8 mouse cellular contexts compared by ENCODE assay signal in genomic region chr4:154927899-154928337, GRCm38 (mm10). TPM values are rescaled to one million over a fixed set of nuclear protein-coding genes. Genes with fewer than 3 reads are reported as not detected.
DNase-seq lines count a peak whose midpoint lies in the region; ATAC-seq and TF ChIP-seq lines count a peak whose summit lies in the region.

No protein-coding gene starts in this region.

- WGBS in midbrain, embryonic 10.5 days: 72% methylated on average over 5 of the region's 5 CpGs
- 72% methylated on average over 5 of the region's 5 CpGs for WGBS in midbrain, postnatal 0 days
- WGBS in lung, embryonic 16.5 days: 18% methylated on average over 5 of the region's 5 CpGs
- WGBS in stomach, postnatal 0 days: 14% methylated on average over 5 of the region's 5 CpGs
- WGBS in midbrain, embryonic 14.5 days: 75% methylated on average over 5 of the region's 5 CpGs

- intact Hi-C loops in gastrocnemius, postnatal 36 days (cut with DNase I): no loop called here

- DNase-seq in midbrain, embryonic 10.5 days (ENCODE audit: low spot score): no peak
- DNase-seq in midbrain, postnatal 0 days (ENCODE audit: low spot score): no peak
- DNase-seq in gastrocnemius, postnatal 36 days: peak; percentile 28 to 37
- DNase-seq in kidney, adult 8-10 months: peak; percentile 33 to 36
- peak; percentile 67 for DNase-seq in stomach, postnatal 0 days (ENCODE audit: low spot score)
- no peak for DNase-seq in cerebellum, adult 9-10 months
- DNase-seq in midbrain, embryonic 14.5 days: no peak

- no peaks in the 10 kb centered on the region for H3K36me3 ChIP-seq in midbrain, embryonic 10.5 days
- H3K36me3 ChIP-seq in midbrain, postnatal 0 days (ENCODE audit: insufficient read depth, low read length): no peaks in the 10 kb centered on the region
- H3K36me3 ChIP-seq in lung, embryonic 16.5 days (ENCODE audit: control insufficient read depth, insufficient read depth, low read length): no peaks in the 10 kb centered on the region
- no peaks in the 10 kb centered on the region for H3K36me3 ChIP-seq in stomach, postnatal 0 days (ENCODE audit: control insufficient read depth, insufficient read depth, low read length)
- no peaks in the 10 kb centered on the region for H3K36me3 ChIP-seq in midbrain, embryonic 14.5 days (ENCODE audit: control insufficient read depth, insufficient read depth, low read length)

- ATAC-seq in midbrain, postnatal 0 days (ENCODE audit: low FRiP score): no peak
- ATAC-seq in lung, embryonic 16.5 days (ENCODE audit: low read depth): peak; percentile 82
- ATAC-seq in stomach, postnatal 0 days (ENCODE audit: low FRiP score, low TSS enrichment): peak; percentile 71
- ATAC-seq in midbrain, embryonic 14.5 days (ENCODE audit: low FRiP score, low TSS enrichment): no peak

- peak overlapping the region; percentile 26; the same call in 1 of the 2 replicates for H3K4me3 ChIP-seq in midbrain, embryonic 10.5 days
- H3K4me3 ChIP-seq in midbrain, postnatal 0 days (ENCODE audit: low read depth, low read length): no peak overlapping the region
- peak overlapping the region; percentile 32 for H3K4me3 ChIP-seq in lung, embryonic 16.5 days (ENCODE audit: low read length)
- peak overlapping the region; percentile 38 for H3K4me3 ChIP-seq in stomach, postnatal 0 days (ENCODE audit: low read depth, low read length)
- H3K4me3 ChIP-seq in midbrain, embryonic 14.5 days (replicated peaks; ENCODE audit: low read depth, low read length): no peak overlapping the region

- H3K27ac ChIP-seq in midbrain, embryonic 10.5 days (replicated peaks): peak overlapping the region; percentile 74
- H3K27ac ChIP-seq in midbrain, postnatal 0 days (ENCODE audit: low read depth, low read length): no peak overlapping the region
- peak overlapping the region; percentile 56 for H3K27ac ChIP-seq in lung, embryonic 16.5 days (ENCODE audit: low read length)
- H3K27ac ChIP-seq in stomach, postnatal 0 days (replicated peaks): peak overlapping the region; percentile 71
- no peak overlapping the region for H3K27ac ChIP-seq in midbrain, embryonic 14.5 days (replicated peaks; ENCODE audit: low read depth, low read length)

- H3K9me3 ChIP-seq in midbrain, embryonic 10.5 days (replicated peaks): no peaks in the 10 kb centered on the region
- no peaks in the 10 kb centered on the region for H3K9me3 ChIP-seq in midbrain, postnatal 0 days (ENCODE audit: low read length)
- H3K9me3 ChIP-seq in lung, embryonic 16.5 days (ENCODE audit: control insufficient read depth, low read length): no peaks in the 10 kb centered on the region
- H3K9me3 ChIP-seq in stomach, postnatal 0 days (ENCODE audit: control insufficient read depth, low read length): no peaks in the 10 kb centered on the region
- H3K9me3 ChIP-seq in midbrain, embryonic 14.5 days (ENCODE audit: control insufficient read depth, low read length): no peaks in the 10 kb centered on the region

- no peak overlapping the region for H3K9ac ChIP-seq in midbrain, postnatal 0 days (replicated peaks; ENCODE audit: low read length, poor library complexity, severe bottlenecking)
- H3K9ac ChIP-seq in lung, embryonic 16.5 days (ENCODE audit: low read length): peak overlapping the region; percentile 55
- H3K9ac ChIP-seq in stomach, postnatal 0 days (ENCODE audit: low read length): peak overlapping the region; percentile 55
- no peak overlapping the region for H3K9ac ChIP-seq in midbrain, embryonic 14.5 days (replicated peaks; ENCODE audit: low read length)

- H3K27me3 ChIP-seq in midbrain, embryonic 10.5 days (ENCODE audit: low read depth, poor library complexity, severe bottlenecking): 0 out of 2 replicates have a peak, but pooled peaks cover 4% of the 10 kb centered on the region
- no peaks in the 10 kb centered on the region for H3K27me3 ChIP-seq in midbrain, postnatal 0 days (ENCODE audit: insufficient read depth, low read length)
- H3K27me3 ChIP-seq in lung, embryonic 16.5 days (ENCODE audit: control insufficient read depth, insufficient read depth, low read depth, low read length): no peaks in the 10 kb centered on the region
- no peaks in the 10 kb centered on the region for H3K27me3 ChIP-seq in stomach, postnatal 0 days (ENCODE audit: control insufficient read depth, insufficient read depth, low read length)
- no peaks in the 10 kb centered on the region for H3K27me3 ChIP-seq in midbrain, embryonic 14.5 days (ENCODE audit: control insufficient read depth, insufficient read depth, low read length)

- TF ChIP-seq CTCF in midbrain, postnatal 0 days (IDR thresholded peaks at IDR 0.05): no peak
- TF ChIP-seq CTCF in stomach, postnatal 0 days (IDR thresholded peaks at IDR 0.05; ENCODE audit: low read depth): no peak

- TF ChIP-seq EP300 in stomach, postnatal 0 days (optimal IDR thresholded peaks at IDR 0.05): no peak

- peaks cover 23% of the 10 kb centered on the region for H3K4me1 ChIP-seq in midbrain, embryonic 10.5 days
- no peaks in the 10 kb centered on the region for H3K4me1 ChIP-seq in midbrain, postnatal 0 days (ENCODE audit: insufficient read depth, low read length)
- peaks cover 13% of the 10 kb centered on the region for H3K4me1 ChIP-seq in lung, embryonic 16.5 days (replicated peaks; ENCODE audit: control insufficient read depth, insufficient read depth, low read length)
- peaks cover 3% of the 10 kb centered on the region; the same call in 1 of the 2 replicates for H3K4me1 ChIP-seq in stomach, postnatal 0 days (replicated peaks; ENCODE audit: control insufficient read depth, insufficient read depth)
- H3K4me1 ChIP-seq in midbrain, embryonic 14.5 days (ENCODE audit: control insufficient read depth, insufficient read depth, low read length): no peaks in the 10 kb centered on the region

- no peak overlapping the region for H3K4me2 ChIP-seq in midbrain, postnatal 0 days (ENCODE audit: low read depth, low read length, poor library complexity, severe bottlenecking)
- H3K4me2 ChIP-seq in lung, embryonic 16.5 days (ENCODE audit: low read depth, low read length): peak overlapping the region; percentile 50
- peak overlapping the region; percentile 62 for H3K4me2 ChIP-seq in stomach, postnatal 0 days (replicated peaks; ENCODE audit: low read depth)
- no peak overlapping the region for H3K4me2 ChIP-seq in midbrain, embryonic 14.5 days (ENCODE audit: low read length)

RNA-seq across cellular contexts. Expression of gene Tnfrsf14, which starts 0.4 kb away (rescaled TPM):
- 0.67 and 0.99 TPM in 2 replicates for polyA plus RNA-seq in midbrain, embryonic 10.5 days (2016; fragmentation: Nextera tagmentation; extraction: Ambion mirVana)
- 1.1 and 2.3 TPM in 2 replicates for total RNA-seq in midbrain, postnatal 0 days (2014; rRNA removed)
- not detected in 2 replicates for polyA plus RNA-seq in midbrain, postnatal 0 days (2015; fragmentation: Nextera tagmentation; extraction: Ambion mirVana)
- total RNA-seq in gastrocnemius, postnatal 36 days (2021): 1 to 10 TPM; 1.4 to 1.6 TPM
- polyA plus RNA-seq in lung, embryonic 16.5 days (2015; fragmentation: Nextera tagmentation; extraction: Ambion mirVana): 1.7 and 1.9 TPM in 2 replicates
- 0.61 TPM in 2 replicates for polyA plus RNA-seq in stomach, postnatal 0 days (2015; fragmentation: Nextera tagmentation; extraction: Ambion mirVana)
- polyA plus RNA-seq in midbrain, embryonic 14.5 days (2014; fragmentation: Nextera tagmentation; extraction: Ambion mirVana): not detected in 2 replicates

RNA-seq across cellular contexts. Expression of gene Fam213b, which starts 29.0 kb away (rescaled TPM):
- polyA plus RNA-seq in midbrain, embryonic 10.5 days (2016; fragmentation: Nextera tagmentation; extraction: Ambion mirVana): 45.9 and 46.8 TPM in 2 replicates
- 34.9 and 36.6 TPM in 2 replicates for total RNA-seq in midbrain, postnatal 0 days (2014; rRNA removed)
- polyA plus RNA-seq in midbrain, postnatal 0 days (2015; fragmentation: Nextera tagmentation; extraction: Ambion mirVana): 73.3 and 90.9 TPM in 2 replicates
- 100 to 1,000 TPM in 1 of 2 experiments, 10 to 100 TPM in 1; 89.1 to 111 TPM for total RNA-seq in gastrocnemius, postnatal 36 days (2021)
- 31.4 and 34.6 TPM in 2 replicates for polyA plus RNA-seq in lung, embryonic 16.5 days (2015; fragmentation: Nextera tagmentation; extraction: Ambion mirVana)
- 62.1 and 65.4 TPM in 2 replicates for polyA plus RNA-seq in stomach, postnatal 0 days (2015; fragmentation: Nextera tagmentation; extraction: Ambion mirVana)
- polyA plus RNA-seq in midbrain, embryonic 14.5 days (2014; fragmentation: Nextera tagmentation; extraction: Ambion mirVana): 52.1 and 53.2 TPM in 2 replicates

RNA-seq across cellular contexts. Expression of gene Hes5, which starts 32.8 kb away (rescaled TPM):
- polyA plus RNA-seq in midbrain, embryonic 10.5 days (2016; fragmentation: Nextera tagmentation; extraction: Ambion mirVana): 690 and 827 TPM in 2 replicates
- 111 and 115 TPM in 2 replicates for total RNA-seq in midbrain, postnatal 0 days (2014; rRNA removed)
- polyA plus RNA-seq in midbrain, postnatal 0 days (2015; fragmentation: Nextera tagmentation; extraction: Ambion mirVana): 165 and 180 TPM in 2 replicates
- not detected for total RNA-seq in gastrocnemius, postnatal 36 days (2021)
- polyA plus RNA-seq in lung, embryonic 16.5 days (2015; fragmentation: Nextera tagmentation; extraction: Ambion mirVana): 0.54 and 0.55 TPM in 2 replicates
- 0.24 and 0.36 TPM in 2 replicates for polyA plus RNA-seq in stomach, postnatal 0 days (2015; fragmentation: Nextera tagmentation; extraction: Ambion mirVana)
- polyA plus RNA-seq in midbrain, embryonic 14.5 days (2014; fragmentation: Nextera tagmentation; extraction: Ambion mirVana): 111 and 123 TPM in 2 replicates

RNA-seq across cellular contexts. Expression of gene Pank4, which starts 36.0 kb away (rescaled TPM):
- polyA plus RNA-seq in midbrain, embryonic 10.5 days (2016; fragmentation: Nextera tagmentation; extraction: Ambion mirVana): 47.6 and 48.6 TPM in 2 replicates
- 36.7 and 39.8 TPM in 2 replicates for total RNA-seq in midbrain, postnatal 0 days (2014; rRNA removed)
- polyA plus RNA-seq in midbrain, postnatal 0 days (2015; fragmentation: Nextera tagmentation; extraction: Ambion mirVana): 27.3 and 28.8 TPM in 2 replicates
- 10 to 100 TPM; 30.5 to 33.2 TPM for total RNA-seq in gastrocnemius, postnatal 36 days (2021)
- polyA plus RNA-seq in lung, embryonic 16.5 days (2015; fragmentation: Nextera tagmentation; extraction: Ambion mirVana): 47.3 and 48.4 TPM in 2 replicates
- 14.8 and 14.9 TPM in 2 replicates for polyA plus RNA-seq in stomach, postnatal 0 days (2015; fragmentation: Nextera tagmentation; extraction: Ambion mirVana)
- polyA plus RNA-seq in midbrain, embryonic 14.5 days (2014; fragmentation: Nextera tagmentation; extraction: Ambion mirVana): 30.6 and 38.8 TPM in 2 replicates

RNA-seq across cellular contexts. Expression of gene Mmel1, which starts 58.5 kb away (rescaled TPM):
- polyA plus RNA-seq in midbrain, embryonic 10.5 days (2016; fragmentation: Nextera tagmentation; extraction: Ambion mirVana): 0.20 and 0.35 TPM in 2 replicates
- total RNA-seq in midbrain, postnatal 0 days (2014; rRNA removed): 0.76 and 0.82 TPM in 2 replicates
- polyA plus RNA-seq in midbrain, postnatal 0 days (2015; fragmentation: Nextera tagmentation; extraction: Ambion mirVana): 0.89 and 0.93 TPM in 2 replicates
- under 1 TPM in 1 of 2 experiments, not detected in 1; 0.20 TPM for total RNA-seq in gastrocnemius, postnatal 36 days (2021)
- polyA plus RNA-seq in lung, embryonic 16.5 days (2015; fragmentation: Nextera tagmentation; extraction: Ambion mirVana): 0.15 and 0.35 TPM in 2 replicates
- not detected in 2 replicates for polyA plus RNA-seq in stomach, postnatal 0 days (2015; fragmentation: Nextera tagmentation; extraction: Ambion mirVana)
- 0.50 and 0.53 TPM in 2 replicates for polyA plus RNA-seq in midbrain, embryonic 14.5 days (2014; fragmentation: Nextera tagmentation; extraction: Ambion mirVana)

Comparison
In these comparisons a context has a peak if more than half of its experiments do, and no peak if none do; other contexts are left out.
1. H3K27ac ChIP-seq: peak in midbrain, embryonic 10.5 days (single experiment), lung, embryonic 16.5 days (single experiment) and stomach, postnatal 0 days (single experiment); none in midbrain, postnatal 0 days (single experiment) and midbrain, embryonic 14.5 days (single experiment).
2. H3K4me3 ChIP-seq: peak in midbrain, embryonic 10.5 days (single experiment), lung, embryonic 16.5 days (single experiment) and stomach, postnatal 0 days (single experiment); none in midbrain, postnatal 0 days (single experiment) and midbrain, embryonic 14.5 days (single experiment).
3. DNase-seq: peak in gastrocnemius, postnatal 36 days (2 of 2), kidney, adult 8-10 months (2 of 2) and stomach, postnatal 0 days (single experiment); none in midbrain, embryonic 10.5 days (single experiment), midbrain, postnatal 0 days (single experiment), cerebellum, adult 9-10 months (single experiment) and midbrain, embryonic 14.5 days (single experiment).
4. ATAC-seq: peak in lung, embryonic 16.5 days (single experiment) and stomach, postnatal 0 days (single experiment); none in midbrain, postnatal 0 days (single experiment) and midbrain, embryonic 14.5 days (single experiment).
5. H3K4me2 ChIP-seq: peak in lung, embryonic 16.5 days (single experiment) and stomach, postnatal 0 days (single experiment); none in midbrain, postnatal 0 days (single experiment) and midbrain, embryonic 14.5 days (single experiment).
6. H3K9ac ChIP-seq: peak in lung, embryonic 16.5 days (single experiment) and stomach, postnatal 0 days (single experiment); none in midbrain, postnatal 0 days (single experiment) and midbrain, embryonic 14.5 days (single experiment).
7. RNA of gene Hes5, which starts 32.8 kb away (polyA plus RNA-seq): 690 to 827 TPM in midbrain, embryonic 10.5 days, 165 to 180 TPM in midbrain, postnatal 0 days and 111 to 123 TPM in midbrain, embryonic 14.5 days; 0.54 to 0.55 TPM in lung, embryonic 16.5 days and 0.24 to 0.36 TPM in stomach, postnatal 0 days; every median in the first group is over 10 times any median in the second.